Mouse (Mus musculus): Measurements from ENCODE around the gene Trpt1. TPM values are rescaled to one million over a fixed set of nuclear protein-coding genes. Genes with fewer than 3 reads are reported as not detected.
"Not testable (repeated sequence)": the region's sequence is repeated elsewhere in the genome, so short reads cannot be mapped to it uniquely, and the experiment has no call there.

Trpt1 gene
- polyA plus RNA-seq, 1 experiment from 2014 or later: 29.8 TPM

DNA sequence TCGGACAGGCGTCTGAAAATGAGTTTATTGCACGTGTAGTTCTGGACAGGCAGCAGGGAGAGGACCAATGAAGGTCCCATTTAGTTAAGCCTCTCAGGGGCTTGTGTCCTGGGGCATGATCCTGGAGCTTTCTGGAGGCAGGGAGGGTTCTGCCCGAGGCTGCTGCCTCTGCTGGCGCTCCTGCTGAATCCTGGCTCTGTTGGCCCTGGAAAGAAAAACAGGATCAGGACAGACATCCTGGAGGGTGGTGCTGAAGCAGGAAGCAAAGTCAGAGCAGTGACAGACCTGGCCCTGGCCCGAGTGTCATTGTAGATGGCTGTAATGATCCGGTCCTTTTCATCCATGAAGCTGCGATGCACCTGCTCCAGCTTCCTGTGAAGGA is 8.0 kb upstream of the Trpt1 start:
- H3K4me2 ChIP-seq (ENCODE audit: low read depth, low read length): peak overlapping the region; percentile 69
- H3K36me3 ChIP-seq (ENCODE audit: control insufficient read depth, insufficient read depth, low read length): no peaks in the 10 kb centered on the region
- ATAC-seq (ENCODE audit: low read depth): no peak
- H3K4me1 ChIP-seq (ENCODE audit: control insufficient read depth, insufficient read depth, low read length): peaks cover 8% of the 10 kb centered on the region
- H3K9me3 ChIP-seq (ENCODE audit: control insufficient read depth, low read length): no peaks in the 10 kb centered on the region
- peak overlapping the region; percentile 89 for H3K9ac ChIP-seq (replicated peaks; ENCODE audit: low read depth, low read length)
- 5% methylated on average over 8 of the region's 8 CpGs for WGBS
- H3K27ac ChIP-seq (ENCODE audit: low read depth, low read length): peak overlapping the region; percentile 73; the same call in 1 of the 2 replicates
- peak overlapping the region; percentile 70 for H3K4me3 ChIP-seq (ENCODE audit: low read depth, low read length)
- no peaks in the 10 kb centered on the region for H3K27me3 ChIP-seq (ENCODE audit: control insufficient read depth, insufficient read depth, low read length)

DNA sequence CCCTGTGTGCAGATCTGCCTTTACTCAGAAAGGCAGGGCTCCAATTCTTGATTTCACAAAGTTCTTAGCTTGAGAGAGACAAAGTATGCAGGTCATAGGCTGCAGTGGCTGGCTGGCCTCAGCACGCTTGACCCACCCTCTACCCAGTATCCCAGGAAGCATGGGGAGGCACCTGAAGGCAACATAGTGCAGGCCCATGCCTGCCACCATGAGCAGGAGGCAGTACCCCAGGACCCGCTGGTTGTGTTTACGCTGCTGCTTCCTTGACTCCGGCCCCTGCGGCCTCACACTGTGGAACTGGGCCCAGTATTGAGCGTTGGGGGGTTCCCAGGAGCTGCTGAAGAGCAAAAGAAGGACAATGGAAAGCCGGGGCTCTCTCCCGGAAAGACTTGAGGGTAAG is 6.7 kb upstream of the Trpt1 start:
- H3K36me3 ChIP-seq (ENCODE audit: control insufficient read depth, insufficient read depth, low read length): no peaks in the 10 kb centered on the region
- no peaks in the 10 kb centered on the region for H3K9me3 ChIP-seq (ENCODE audit: control insufficient read depth, low read length)
- H3K4me2 ChIP-seq (ENCODE audit: low read depth, low read length): no peak overlapping the region
- no peak overlapping the region for H3K4me3 ChIP-seq (ENCODE audit: low read depth, low read length)
- no peak for ATAC-seq (ENCODE audit: low read depth)
- 91% methylated on average over 8 of the region's 8 CpGs for WGBS
- no peak overlapping the region for H3K9ac ChIP-seq (replicated peaks; ENCODE audit: low read depth, low read length)
- no peaks in the 10 kb centered on the region for H3K27me3 ChIP-seq (ENCODE audit: control insufficient read depth, insufficient read depth, low read length)
- H3K27ac ChIP-seq (ENCODE audit: low read depth, low read length): no peak overlapping the region
- H3K4me1 ChIP-seq (ENCODE audit: control insufficient read depth, insufficient read depth, low read length): peaks cover 10% of the 10 kb centered on the region

GRCm38 (mm10) chr19:6990712-6991111 is 5.2 kb upstream of the Trpt1 start:
- no peak for ATAC-seq (ENCODE audit: low read depth)
- Histone ChIP-seq H3K27me3 (ENCODE audit: control insufficient read depth, insufficient read depth, low read length) (no peaks in the 10 kb centered on the region), H3K4me2 (ENCODE audit: low read depth, low read length) (no peak overlapping the region), H3K36me3 (ENCODE audit: control insufficient read depth, insufficient read depth, low read length) (no peaks in the 10 kb centered on the region), H3K4me1 (ENCODE audit: control insufficient read depth, insufficient read depth, low read length) (peaks cover 21% of the 10 kb centered on the region), H3K9ac (replicated peaks; ENCODE audit: low read depth, low read length) (no peak overlapping the region), H3K27ac (ENCODE audit: low read depth, low read length) (no peak overlapping the region), H3K9me3 (ENCODE audit: control insufficient read depth, low read length) (no peaks in the 10 kb centered on the region), H3K4me3 (ENCODE audit: low read depth, low read length) (no peak overlapping the region)
- WGBS: 87% methylated on average over 6 of the region's 6 CpGs

GRCm38 (mm10) chr19:6991166-6991565 is 4.8 kb upstream of the Trpt1 start:
- H3K4me2 ChIP-seq (ENCODE audit: low read depth, low read length); H3K27me3 ChIP-seq (ENCODE audit: control insufficient read depth, insufficient read depth, low read length); H3K27ac ChIP-seq (ENCODE audit: low read depth, low read length); H3K9me3 ChIP-seq (ENCODE audit: control insufficient read depth, low read length); H3K4me3 ChIP-seq (ENCODE audit: low read depth, low read length); H3K36me3 ChIP-seq (ENCODE audit: control insufficient read depth, insufficient read depth, low read length); H3K9ac ChIP-seq (replicated peaks; ENCODE audit: low read depth, low read length); ATAC-seq (ENCODE audit: low read depth): not testable (repeated sequence)
- 91% methylated on average over 6 of the region's 6 CpGs for WGBS
- peaks cover 21% of the 10 kb centered on the region for H3K4me1 ChIP-seq (ENCODE audit: control insufficient read depth, insufficient read depth, low read length)

DNA sequence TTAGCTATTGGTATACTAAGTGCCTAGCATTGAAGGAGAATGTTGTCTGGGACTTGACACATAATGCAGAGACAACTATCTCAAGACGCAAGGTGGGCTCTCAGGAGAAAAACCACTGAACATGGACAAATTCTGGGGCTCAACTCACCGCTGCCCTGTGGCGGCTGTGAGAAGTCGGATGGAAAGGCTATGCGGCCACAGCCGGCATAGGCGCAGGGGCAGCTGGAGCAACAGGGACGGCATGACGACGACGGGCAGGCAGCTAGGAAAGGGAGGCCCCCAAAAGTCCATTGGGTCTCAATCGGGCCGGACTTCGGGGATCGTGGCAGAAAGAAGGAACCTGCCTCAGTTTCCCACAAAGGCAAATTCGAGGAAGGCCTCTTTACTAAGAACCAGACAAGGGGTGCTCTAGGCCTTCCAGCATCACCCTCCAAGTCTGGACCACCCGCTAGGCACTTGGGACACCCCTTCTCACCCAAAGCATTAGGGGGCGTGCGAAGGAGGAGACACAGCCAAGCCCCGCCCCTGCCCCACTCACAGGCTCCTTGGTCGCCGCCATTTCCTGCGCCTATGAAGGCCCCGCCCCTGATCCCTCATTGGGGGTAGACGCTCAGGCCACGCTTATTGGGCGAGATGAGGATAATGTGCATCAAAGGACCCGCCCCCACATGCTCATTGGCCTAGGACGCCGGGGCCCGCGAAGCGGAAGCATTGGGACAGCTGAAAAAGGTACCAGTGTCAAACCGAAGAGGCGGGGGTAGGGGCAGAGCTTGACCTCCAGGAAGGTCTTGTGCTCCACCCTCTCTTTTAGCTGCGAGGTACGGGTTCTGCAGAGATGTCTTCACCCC is 3.7 kb upstream of the Trpt1 start, which contains the start of gene Dnajc4:
Gene Dnajc4, minus strand, starts transcription at position 562 of the 848 bp plus-strand sequence.
- Histone ChIP-seq H3K27ac (ENCODE audit: low read depth, low read length) (peak within 1 kb of the TSS; percentile 30; the same call in 1 of the 2 replicates), H3K4me1 (ENCODE audit: control insufficient read depth, insufficient read depth, low read length) (peaks cover 31% of the 10 kb centered on the region), H3K4me3 (ENCODE audit: low read depth, low read length) (peak within 1 kb of the TSS; percentile 42), H3K9ac (replicated peaks; ENCODE audit: low read depth, low read length) (peak within 1 kb of the TSS; percentile 58), H3K36me3 (ENCODE audit: control insufficient read depth, insufficient read depth, low read length) (no peaks in the 10 kb centered on the region), H3K9me3 (ENCODE audit: control insufficient read depth, low read length) (no peaks in the 10 kb centered on the region), H3K4me2 (ENCODE audit: low read depth, low read length) (peak within 1 kb of the TSS; percentile 92), H3K27me3 (ENCODE audit: control insufficient read depth, insufficient read depth, low read length) (no peaks in the 10 kb centered on the region)
- 2% methylated on average over 37 of the region's 37 CpGs for WGBS
- ATAC-seq (ENCODE audit: low read depth): peak; percentile 94

- no peaks in the 10 kb centered on the region for H3K9me3 ChIP-seq (ENCODE audit: control insufficient read depth, low read length)
- no peaks in the 10 kb centered on the region for H3K36me3 ChIP-seq (ENCODE audit: control insufficient read depth, insufficient read depth, low read length)
- peak; percentile 11; the same call in 1 of the 2 replicates for ATAC-seq (ENCODE audit: low read depth)
- H3K27me3 ChIP-seq (ENCODE audit: control insufficient read depth, insufficient read depth, low read length): no peaks in the 10 kb centered on the region
- H3K27ac ChIP-seq (ENCODE audit: low read depth, low read length): no peak overlapping the region
- H3K4me2 ChIP-seq (ENCODE audit: low read depth, low read length): peak overlapping the region; percentile 92
- WGBS: 65% methylated on average over 14 of the region's 14 CpGs
- peak overlapping the region; percentile 56 for H3K9ac ChIP-seq (replicated peaks; ENCODE audit: low read depth, low read length)
- peaks cover 28% of the 10 kb centered on the region for H3K4me1 ChIP-seq (ENCODE audit: control insufficient read depth, insufficient read depth, low read length)
- H3K4me3 ChIP-seq (ENCODE audit: low read depth, low read length): peak overlapping the region; percentile 42
These were observed 2.7 kb upstream of the Trpt1 start for GRCm38 (mm10) chr19:6993011-6993770.

GRCm38 (mm10) chr19:6994002-6994401 is 1.9 kb upstream of the Trpt1 start:
- no peak overlapping the region for H3K9ac ChIP-seq (replicated peaks; ENCODE audit: low read depth, low read length)
- 95% methylated on average over 8 of the region's 8 CpGs for WGBS
- H3K36me3 ChIP-seq (ENCODE audit: control insufficient read depth, insufficient read depth, low read length): no peaks in the 10 kb centered on the region; the same call in 1 of the 2 replicates
- no peaks in the 10 kb centered on the region for H3K27me3 ChIP-seq (ENCODE audit: control insufficient read depth, insufficient read depth, low read length)
- no peak overlapping the region for H3K27ac ChIP-seq (ENCODE audit: low read depth, low read length)
- peaks cover 27% of the 10 kb centered on the region for H3K4me1 ChIP-seq (ENCODE audit: control insufficient read depth, insufficient read depth, low read length)
- H3K4me2 ChIP-seq (ENCODE audit: low read depth, low read length): no peak overlapping the region
- ATAC-seq (ENCODE audit: low read depth): no peak
- H3K9me3 ChIP-seq (ENCODE audit: control insufficient read depth, low read length): no peaks in the 10 kb centered on the region
- no peak overlapping the region for H3K4me3 ChIP-seq (ENCODE audit: low read depth, low read length)

- Histone ChIP-seq H3K4me1 (ENCODE audit: control insufficient read depth, insufficient read depth, low read length) (peaks cover 27% of the 10 kb centered on the region), H3K36me3 (ENCODE audit: control insufficient read depth, insufficient read depth, low read length) (no peaks in the 10 kb centered on the region; the same call in 1 of the 2 replicates), H3K4me2 (ENCODE audit: low read depth, low read length) (no peak overlapping the region), H3K27me3 (ENCODE audit: control insufficient read depth, insufficient read depth, low read length) (no peaks in the 10 kb centered on the region), H3K9me3 (ENCODE audit: control insufficient read depth, low read length) (no peaks in the 10 kb centered on the region), H3K27ac (ENCODE audit: low read depth, low read length) (no peak overlapping the region), H3K9ac (replicated peaks; ENCODE audit: low read depth, low read length) (no peak overlapping the region; the same call in 1 of the 2 replicates), H3K4me3 (ENCODE audit: low read depth, low read length) (no peak overlapping the region)
- 88% methylated on average over 8 of the region's 8 CpGs for WGBS
- ATAC-seq (ENCODE audit: low read depth): no peak
These were observed 1.4 kb upstream of the Trpt1 start for GRCm38 (mm10) chr19:6994489-6994888.

All from neural tube, embryonic 14.5 days (tissue).